Mouse (Mus musculus) gastrocnemius, postnatal 4 days (tissue): Measurements from ENCODE around the gene Pnkd. TPM values are rescaled to one million over a fixed set of nuclear protein-coding genes. Genes with fewer than 3 reads are reported as not detected.
"Not testable (repeated sequence)": the region's sequence is repeated elsewhere in the genome, so short reads cannot be mapped to it uniquely, and the experiment has no call there.

Experiments
- DNase-seq, 2 experiments: peaks; one replicate each; pipeline ENCODE4 v3.0.0; 2021 to 2022; ENCODE audit warnings: low spot score in 2 of 2, mixed read lengths in 2 of 2
- total RNA-seq, 2 experiments: library from RNA; stranded (reverse); gene quantifications; 2 replicates each; pipeline ENCODE4 v1.2.3; 2021

Pnkd gene
- total RNA-seq, 2 experiments from 2014 or later = 83.8 to 91.1 TPM

GRCm38 (mm10) chr1:74321396-74321795 is 36.7 kb downstream of the Pnkd start:
- no peak for DNase-seq

DNA sequence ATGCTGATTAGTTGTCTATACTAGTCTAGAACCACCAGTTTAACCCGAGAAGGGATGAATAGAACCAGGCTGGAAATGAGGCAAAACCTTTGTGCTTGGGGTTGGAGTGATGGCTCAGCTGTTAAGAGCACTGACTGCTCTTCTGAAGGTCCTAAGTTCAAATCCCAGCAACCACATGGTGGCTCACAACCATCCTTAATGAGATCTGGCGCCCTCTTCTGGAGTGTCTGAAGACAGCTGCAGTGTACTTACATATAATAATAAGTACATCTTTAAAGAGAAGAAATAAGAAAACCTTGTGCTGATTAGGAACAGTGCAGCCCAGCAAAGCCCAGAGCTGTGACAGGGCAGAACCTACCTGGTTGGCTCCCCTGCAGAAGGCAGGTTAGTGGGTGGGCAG is 42.2 kb downstream of the Pnkd start:
- DNase-seq = not testable (repeated sequence)

DNA sequence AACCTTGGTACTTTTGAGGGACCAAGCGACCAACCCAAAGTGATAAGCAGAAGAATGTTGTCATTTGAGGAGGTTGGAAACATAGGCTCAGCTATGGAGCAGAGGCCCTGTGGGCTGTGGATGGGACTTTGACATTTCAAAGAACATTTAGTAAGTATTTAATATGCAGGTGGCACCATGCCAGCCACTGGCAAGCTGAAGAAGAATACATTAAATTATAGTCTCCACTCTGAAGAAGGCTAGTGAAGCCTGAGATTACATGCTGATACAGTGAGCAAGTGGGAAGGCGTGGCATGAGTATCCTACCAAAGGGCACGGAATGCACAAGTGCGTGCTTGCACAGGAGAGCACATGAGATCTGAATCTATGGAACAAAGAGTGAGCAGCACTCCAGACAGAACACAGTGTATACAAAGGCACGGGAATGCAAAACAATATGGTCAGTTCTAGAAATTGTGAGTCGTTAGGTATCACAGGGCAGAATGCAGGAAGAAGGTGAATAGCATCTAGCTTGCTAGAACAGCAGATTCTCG is 45.2 kb downstream of the Pnkd start:
- no peak for DNase-seq

DNA sequence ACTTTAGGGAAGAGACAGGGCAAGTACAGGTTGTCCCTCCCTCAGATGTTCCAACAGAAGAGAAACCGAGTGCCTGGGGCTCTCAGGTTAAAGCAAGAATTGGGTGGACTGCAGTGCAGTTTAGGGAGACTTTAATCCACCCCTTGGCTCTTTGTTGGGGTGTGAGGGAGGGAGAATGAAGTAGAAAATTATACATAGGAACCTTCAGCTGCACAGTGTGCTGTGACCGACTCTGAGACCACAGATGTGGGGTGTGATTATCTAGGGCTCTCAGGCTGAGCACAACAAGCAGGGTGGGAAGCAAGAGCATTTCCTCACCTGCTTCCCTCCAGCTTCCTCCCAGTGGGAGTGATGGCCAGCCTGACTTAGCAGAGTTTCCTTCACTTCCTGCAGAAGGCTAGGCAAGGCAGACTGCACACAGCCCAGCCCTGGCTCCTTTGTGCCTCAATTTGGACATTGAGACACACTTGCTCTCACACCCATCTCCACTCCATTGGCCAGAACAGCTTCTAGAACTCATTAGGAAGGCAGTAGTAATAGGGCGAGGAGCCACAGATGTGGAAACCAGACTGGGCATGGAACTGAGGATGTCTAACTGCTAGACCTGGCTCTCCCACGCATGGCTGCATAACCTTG is 46.4 kb downstream of the Pnkd start:
- DNase-seq = no peak

DNA sequence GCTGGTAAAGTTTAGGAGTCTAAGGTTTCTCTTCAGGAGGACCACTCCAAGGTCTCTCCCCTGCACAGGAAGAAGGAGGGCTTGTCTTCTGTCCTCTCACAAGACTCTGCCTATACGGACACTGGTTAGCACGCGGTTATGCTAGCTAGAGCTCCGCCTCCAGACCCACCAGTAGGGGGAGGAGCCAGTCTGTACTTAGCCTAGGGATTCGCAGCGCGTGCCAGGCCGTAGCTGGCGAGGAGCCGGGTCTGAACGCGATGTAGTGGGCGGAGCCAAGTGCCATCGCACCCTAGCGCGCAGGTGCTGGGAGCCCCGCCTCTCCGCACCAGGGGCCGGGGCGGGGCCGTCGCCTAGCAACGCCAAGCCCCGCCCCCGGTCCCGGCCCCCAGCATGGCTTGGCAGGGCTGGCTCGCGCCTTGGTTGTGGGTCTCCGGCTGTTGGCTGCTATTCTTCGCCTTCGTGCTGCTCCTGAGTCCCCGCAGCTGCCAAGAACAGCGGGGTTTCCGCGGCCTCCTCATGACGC is 47.6 kb downstream of the Pnkd start:
- DNase-seq = peak; percentile 76 to 90

DNA sequence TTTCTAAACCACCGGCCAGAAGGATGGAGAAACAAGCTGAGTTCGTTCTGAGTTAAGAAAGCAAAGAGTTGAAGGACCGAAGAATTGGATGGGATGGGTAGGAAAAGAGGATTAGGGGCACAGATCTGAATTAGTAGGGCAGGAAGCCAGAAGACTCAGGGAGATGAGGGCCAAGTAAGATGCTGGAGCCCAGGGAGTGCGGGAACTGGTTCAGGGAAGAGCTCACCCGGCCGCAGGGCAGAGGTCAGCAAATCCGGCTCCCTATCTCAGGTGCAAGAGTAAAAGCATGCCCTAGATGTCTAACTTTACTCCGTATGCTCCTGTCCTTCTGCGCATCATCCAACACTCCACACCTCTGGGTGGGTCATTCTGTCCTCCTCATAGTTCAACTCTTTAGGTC is 48.2 kb downstream of the Pnkd start:
- no peak for DNase-seq

- no peak for DNase-seq
These were observed 49.9 kb downstream of the Pnkd start for GRCm38 (mm10) chr1:74334607-74335006.

DNA sequence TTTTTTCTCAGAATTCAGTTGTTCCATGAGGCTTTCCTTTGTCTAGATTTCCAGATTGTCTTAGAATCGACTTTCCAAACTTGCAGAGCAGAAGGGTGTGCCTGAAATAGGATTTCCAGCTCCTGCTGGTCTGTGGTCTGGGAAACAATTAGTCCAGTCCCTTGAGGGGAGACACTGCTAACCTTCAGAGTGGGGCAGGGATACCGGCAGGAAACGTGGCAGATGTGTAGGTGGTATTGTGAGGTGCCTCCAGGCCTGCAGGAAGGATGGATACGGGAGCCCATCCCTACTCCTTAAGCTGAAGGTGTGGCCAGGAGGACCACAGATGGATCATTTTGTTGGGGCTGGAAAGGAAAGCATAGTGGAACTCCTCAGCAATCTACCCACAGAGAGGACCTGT is 50.3 kb downstream of the Pnkd start:
- no peak for DNase-seq

- DNase-seq = no peak
These were observed 50.9 kb downstream of the Pnkd start for GRCm38 (mm10) chr1:74335436-74336170.

DNA sequence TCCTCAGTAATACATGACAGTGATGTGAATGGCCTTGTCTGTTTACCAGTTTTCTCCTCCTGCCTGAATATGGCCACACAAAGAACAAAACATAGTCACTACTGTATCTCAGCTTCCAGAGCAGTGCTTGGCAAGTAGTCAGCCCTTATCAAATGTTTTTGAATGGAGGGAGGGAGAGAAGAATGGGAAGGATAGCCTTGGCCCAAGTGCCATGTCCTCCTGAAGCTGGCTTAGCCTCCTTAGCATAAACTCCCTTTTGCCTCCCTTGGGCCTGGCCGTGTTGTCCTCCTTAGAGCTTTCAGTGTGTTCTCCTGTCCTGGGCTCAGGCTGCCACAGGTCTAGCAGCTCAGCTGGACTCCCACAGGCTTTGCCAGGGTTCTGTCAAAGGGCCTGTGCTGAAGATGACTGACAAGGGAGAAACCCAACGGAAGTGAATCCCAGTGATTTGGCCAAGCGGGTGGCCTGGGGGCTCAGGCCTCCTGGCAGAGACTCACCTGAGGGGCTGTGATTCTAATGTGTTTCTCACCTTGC is 52.6 kb downstream of the Pnkd start:
- no peak for DNase-seq

DNA sequence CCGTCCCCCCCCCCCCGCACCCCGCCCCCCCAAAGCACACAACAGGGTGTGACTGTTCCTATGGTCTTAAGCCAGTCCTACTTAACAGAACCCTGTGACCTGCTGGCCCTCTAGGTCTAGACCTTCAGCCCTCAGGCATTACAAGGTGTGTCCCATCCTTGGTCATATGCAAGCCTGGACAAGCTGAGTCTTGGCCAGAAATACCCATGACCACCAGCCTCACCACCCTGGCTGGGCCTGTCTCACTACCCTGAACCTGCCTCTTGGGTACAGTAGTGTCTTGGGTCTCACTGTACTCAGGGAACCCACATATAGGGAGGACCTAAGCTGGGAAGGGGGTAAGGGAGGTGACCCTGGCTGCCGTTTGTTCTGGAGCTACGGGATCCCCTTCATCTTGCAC is 53.3 kb downstream of the Pnkd start:
- DNase-seq = no peak

- DNase-seq = no peak
These were observed 53.9 kb downstream of the Pnkd start for GRCm38 (mm10) chr1:74338626-74339025.

- DNase-seq = no peak
These were observed 55.2 kb downstream of the Pnkd start for GRCm38 (mm10) chr1:74339917-74340316.

DNA sequence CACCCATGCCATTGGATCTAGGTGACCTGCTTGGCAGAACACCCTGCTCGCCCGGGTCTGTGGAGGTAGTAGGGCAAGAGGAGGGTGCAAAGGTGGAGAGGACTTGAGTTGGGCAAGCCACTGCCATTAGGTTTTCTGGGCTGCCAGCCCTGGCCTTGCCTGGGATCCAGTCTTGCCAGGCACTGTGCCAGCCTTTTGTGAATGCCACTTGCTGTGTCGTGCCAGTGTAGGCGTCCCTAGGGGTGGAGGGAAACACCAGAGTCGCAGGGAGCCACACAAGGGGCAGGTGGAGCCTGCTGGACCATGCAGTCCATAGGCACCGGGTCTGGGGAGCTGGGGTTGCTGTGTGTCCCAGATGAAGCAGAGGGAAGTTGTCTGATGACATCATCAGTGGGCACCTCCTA is 55.6 kb downstream of the Pnkd start:
- peak in 1 of 2 experiments; percentile 35 for DNase-seq

DNA sequence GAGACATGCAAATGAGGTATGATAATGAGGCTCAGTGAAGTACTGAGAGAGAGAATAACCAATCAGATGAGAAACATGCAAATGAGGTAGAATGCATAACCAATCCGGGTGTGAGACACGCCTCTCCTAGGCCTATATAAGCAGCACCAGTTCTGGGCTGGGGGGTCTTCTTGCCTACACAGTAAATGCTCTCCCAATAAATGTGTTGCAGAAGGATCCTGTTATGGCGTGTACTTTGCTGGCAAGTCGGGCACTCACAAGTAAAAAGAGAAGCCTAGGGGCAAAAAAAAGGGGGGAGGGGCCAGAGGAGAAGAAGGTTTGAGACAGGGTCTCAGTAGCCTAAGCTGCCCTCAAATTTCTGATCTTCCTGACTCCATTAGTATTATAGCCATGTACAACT is 56.3 kb downstream of the Pnkd start:
- not testable (repeated sequence) for DNase-seq

DNA sequence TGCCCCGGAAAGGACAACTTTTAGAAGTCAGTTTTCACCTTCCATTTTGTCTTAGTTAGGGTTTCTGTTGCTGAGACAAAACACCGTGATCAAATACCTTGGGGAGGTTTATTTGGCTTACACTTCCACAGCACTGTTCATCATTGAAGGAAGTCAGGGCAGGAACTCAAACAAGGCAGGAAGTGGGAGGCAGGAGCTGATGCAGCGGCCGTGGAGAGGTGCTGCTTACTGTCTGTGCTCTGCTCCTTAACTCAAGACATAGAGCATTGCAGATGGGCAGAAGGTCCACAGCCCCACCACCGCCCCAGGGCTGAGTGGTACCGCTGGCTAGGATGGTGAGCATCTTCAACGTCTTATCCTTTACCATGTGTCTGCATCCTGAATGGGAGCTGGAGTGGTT is 57.2 kb downstream of the Pnkd start:
- no peak for DNase-seq

GRCm38 (mm10) chr1:74342308-74342707 is 57.6 kb downstream of the Pnkd start:
- DNase-seq = no peak

DNA sequence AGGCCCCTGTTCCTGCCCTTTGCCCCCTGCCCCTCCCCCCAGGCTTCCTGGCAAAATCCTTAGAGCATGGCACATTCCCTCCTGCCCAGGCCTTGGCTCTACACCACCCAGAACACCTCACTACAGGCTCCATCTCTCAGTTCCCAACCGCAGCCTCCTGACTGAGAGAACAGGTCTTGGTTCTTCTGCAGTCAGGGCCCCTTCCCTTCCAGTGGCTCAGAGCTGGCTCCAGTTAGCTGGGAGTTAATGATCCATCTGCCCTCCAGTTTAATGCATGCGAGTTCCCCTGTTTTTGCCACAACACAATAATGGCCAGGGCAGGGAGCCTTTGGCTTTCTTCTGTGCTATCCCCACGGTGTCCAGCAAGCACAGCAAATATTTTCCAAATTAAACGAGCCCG is 58.4 kb downstream of the Pnkd start:
- DNase-seq = no peak

GRCm38 (mm10) chr1:74344163-74344916 is 59.6 kb downstream of the Pnkd start:
- DNase-seq = no peak

- DNase-seq = no peak
These were observed 66.5 kb downstream of the Pnkd start for GRCm38 (mm10) chr1:74351185-74351769.

DNA sequence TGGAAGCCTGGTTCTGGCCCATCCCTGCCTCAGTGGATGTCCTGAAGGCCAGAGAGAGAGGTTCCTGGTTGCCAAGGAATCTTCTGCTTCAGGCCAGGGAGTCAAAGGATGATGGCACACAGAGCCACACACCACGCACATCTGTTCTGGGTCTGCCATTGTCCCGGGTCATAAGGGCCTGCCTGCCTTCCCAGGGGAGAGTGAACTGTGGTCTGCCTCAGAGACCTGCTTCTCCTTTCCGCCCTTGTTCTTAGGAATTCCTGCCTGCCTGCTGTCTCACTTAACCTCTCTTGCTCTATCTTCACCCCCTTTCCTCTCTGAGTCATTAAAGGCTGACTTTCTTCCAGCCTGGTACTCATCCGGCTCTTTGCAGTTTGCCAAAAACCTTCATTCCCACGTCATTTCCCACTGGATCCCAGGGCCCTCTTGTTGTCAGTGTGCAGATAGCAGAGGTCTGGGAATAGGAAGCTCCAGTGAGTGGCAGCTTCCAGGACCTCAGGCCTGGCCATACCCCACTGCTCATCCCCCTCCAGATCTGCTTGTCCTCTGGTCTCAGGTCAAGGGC is 67.9 kb downstream of the Pnkd start:
- DNase-seq = no peak
